Mouse (Mus musculus): ENCODE results near the gene Slc9a5. TPM values are rescaled to one million over a fixed set of nuclear protein-coding genes. Genes with fewer than 3 reads are reported as not detected.

Gene Slc9a5
- polyA plus RNA-seq, 1 experiment: 5.0 TPM

GRCm38 (mm10) chr8:105325641-105326093 lies 23.0 kb upstream of the Slc9a5 start:
- TF ChIP-seq CTCF (IDR thresholded peaks at IDR 0.05; ENCODE audit: low read depth, low read length): no peak
- no peak for TF ChIP-seq POLR2A (IDR thresholded peaks at IDR 0.05; ENCODE audit: borderline replicate concordance, low read depth, low read length)
- Histone ChIP-seq H3K4me1 (ENCODE audit: control insufficient read depth, insufficient read depth, low read length) (peaks cover 12% of the 10 kb centered on the region), H3K4me3 (ENCODE audit: insufficient read depth, low read length) (peak overlapping the region; percentile 75), H3K27ac (ENCODE audit: insufficient read depth, low read depth, low read length) (peak overlapping the region; percentile 29)

GRCm38 (mm10) chr8:105326141-105326672 lies 22.4 kb upstream of the Slc9a5 start, which contains the start of the genes Lrrc29 and Tmem208:
Gene Lrrc29 (minus strand): TSS chr8:105326278.
Gene Tmem208 (plus strand): TSS chr8:105326354.
- peak; percentile 26 for TF ChIP-seq POLR2A (IDR thresholded peaks at IDR 0.05; ENCODE audit: borderline replicate concordance, low read depth, low read length)
- TF ChIP-seq CTCF (IDR thresholded peaks at IDR 0.05; ENCODE audit: low read depth, low read length): peak; percentile 52
- Histone ChIP-seq H3K4me3 (ENCODE audit: insufficient read depth, low read length) (peak within 1 kb of the TSS; percentile 75), H3K27ac (ENCODE audit: insufficient read depth, low read depth, low read length) (peak within 1 kb of the TSS; percentile 77), H3K4me1 (ENCODE audit: control insufficient read depth, insufficient read depth, low read length) (peaks cover 12% of the 10 kb centered on the region)

GRCm38 (mm10) chr8:105326968-105327367 lies 21.7 kb upstream of the Slc9a5 start:
- H3K4me1 ChIP-seq (ENCODE audit: control insufficient read depth, insufficient read depth, low read length): peaks cover 12% of the 10 kb centered on the region
- no peak for TF ChIP-seq POLR2A (IDR thresholded peaks at IDR 0.05; ENCODE audit: borderline replicate concordance, low read depth, low read length)
- no peak for TF ChIP-seq CTCF (IDR thresholded peaks at IDR 0.05; ENCODE audit: low read depth, low read length)
- peak overlapping the region; percentile 75 for H3K4me3 ChIP-seq (ENCODE audit: insufficient read depth, low read length)
- peak overlapping the region; percentile 77 for H3K27ac ChIP-seq (ENCODE audit: insufficient read depth, low read depth, low read length)

- H3K27ac ChIP-seq (ENCODE audit: insufficient read depth, low read depth, low read length): no peak overlapping the region
- TF ChIP-seq POLR2A (IDR thresholded peaks at IDR 0.05; ENCODE audit: borderline replicate concordance, low read depth, low read length) (no peak), CTCF (IDR thresholded peaks at IDR 0.05; ENCODE audit: low read depth, low read length) (no peak)
- peaks cover 6% of the 10 kb centered on the region for H3K4me1 ChIP-seq (ENCODE audit: control insufficient read depth, insufficient read depth, low read length)
Measured at GRCm38 (mm10) chr8:105330325-105330724, 18.3 kb upstream of the Slc9a5 start.

GRCm38 (mm10) chr8:105331469-105331868 lies 17.2 kb upstream of the Slc9a5 start:
- Histone ChIP-seq H3K4me3 (ENCODE audit: insufficient read depth, low read length) (no peak overlapping the region), H3K27ac (ENCODE audit: insufficient read depth, low read depth, low read length) (no peak overlapping the region), H3K4me1 (ENCODE audit: control insufficient read depth, insufficient read depth, low read length) (peaks cover 4% of the 10 kb centered on the region)
- TF ChIP-seq CTCF (IDR thresholded peaks at IDR 0.05; ENCODE audit: low read depth, low read length) (no peak), POLR2A (IDR thresholded peaks at IDR 0.05; ENCODE audit: borderline replicate concordance, low read depth, low read length) (no peak)

More at GRCm38 (mm10) chr8:105330325-105330724, 18.3 kb upstream of the Slc9a5 start:
- H3K4me3 ChIP-seq (ENCODE audit: insufficient read depth, low read length): no peak overlapping the region

- no peak overlapping the region for H3K4me3 ChIP-seq (ENCODE audit: insufficient read depth, low read length)
- TF ChIP-seq POLR2A (IDR thresholded peaks at IDR 0.05; ENCODE audit: borderline replicate concordance, low read depth, low read length) (no peak), CTCF (IDR thresholded peaks at IDR 0.05; ENCODE audit: low read depth, low read length) (no peak)
- H3K27ac ChIP-seq (ENCODE audit: insufficient read depth, low read depth, low read length): no peak overlapping the region
- H3K4me1 ChIP-seq (ENCODE audit: control insufficient read depth, insufficient read depth, low read length): peaks cover 4% of the 10 kb centered on the region
Measured at GRCm38 (mm10) chr8:105331931-105332330, 16.7 kb upstream of the Slc9a5 start.

GRCm38 (mm10) chr8:105332523-105332922 lies 16.1 kb upstream of the Slc9a5 start:
- Histone ChIP-seq H3K4me1 (ENCODE audit: control insufficient read depth, insufficient read depth, low read length) (peaks cover under 1% of the 10 kb centered on the region), H3K27ac (ENCODE audit: insufficient read depth, low read depth, low read length) (no peak overlapping the region)
- TF ChIP-seq CTCF (IDR thresholded peaks at IDR 0.05; ENCODE audit: low read depth, low read length) (no peak), POLR2A (IDR thresholded peaks at IDR 0.05; ENCODE audit: borderline replicate concordance, low read depth, low read length) (no peak)

GRCm38 (mm10) chr8:105336373-105337130 lies 12.1 kb upstream of the Slc9a5 start:
- Histone ChIP-seq H3K4me1 (ENCODE audit: control insufficient read depth, insufficient read depth, low read length) (peaks cover 29% of the 10 kb centered on the region), H3K27ac (ENCODE audit: insufficient read depth, low read depth, low read length) (no peak overlapping the region), H3K4me3 (ENCODE audit: insufficient read depth, low read length) (no peak overlapping the region)
- TF ChIP-seq CTCF (IDR thresholded peaks at IDR 0.05; ENCODE audit: low read depth, low read length) (no peak), POLR2A (IDR thresholded peaks at IDR 0.05; ENCODE audit: borderline replicate concordance, low read depth, low read length) (no peak)

More at GRCm38 (mm10) chr8:105332523-105332922, 16.1 kb upstream of the Slc9a5 start:
- H3K4me3 ChIP-seq (ENCODE audit: insufficient read depth, low read length): no peak overlapping the region

GRCm38 (mm10) chr8:105338992-105339391 lies 9.7 kb upstream of the Slc9a5 start:
- Histone ChIP-seq H3K4me1 (ENCODE audit: control insufficient read depth, insufficient read depth, low read length) (peaks cover 37% of the 10 kb centered on the region), H3K27ac (ENCODE audit: insufficient read depth, low read depth, low read length) (peak overlapping the region; percentile 78), H3K4me3 (ENCODE audit: insufficient read depth, low read length) (peak overlapping the region; percentile 35; the same call in 1 of the 2 replicates)
- TF ChIP-seq CTCF (IDR thresholded peaks at IDR 0.05; ENCODE audit: low read depth, low read length) (no peak), POLR2A (IDR thresholded peaks at IDR 0.05; ENCODE audit: borderline replicate concordance, low read depth, low read length) (no peak)
